Comparison of ENCODE assay signal across 12 mouse cellular contexts in the genomic region with DNA sequence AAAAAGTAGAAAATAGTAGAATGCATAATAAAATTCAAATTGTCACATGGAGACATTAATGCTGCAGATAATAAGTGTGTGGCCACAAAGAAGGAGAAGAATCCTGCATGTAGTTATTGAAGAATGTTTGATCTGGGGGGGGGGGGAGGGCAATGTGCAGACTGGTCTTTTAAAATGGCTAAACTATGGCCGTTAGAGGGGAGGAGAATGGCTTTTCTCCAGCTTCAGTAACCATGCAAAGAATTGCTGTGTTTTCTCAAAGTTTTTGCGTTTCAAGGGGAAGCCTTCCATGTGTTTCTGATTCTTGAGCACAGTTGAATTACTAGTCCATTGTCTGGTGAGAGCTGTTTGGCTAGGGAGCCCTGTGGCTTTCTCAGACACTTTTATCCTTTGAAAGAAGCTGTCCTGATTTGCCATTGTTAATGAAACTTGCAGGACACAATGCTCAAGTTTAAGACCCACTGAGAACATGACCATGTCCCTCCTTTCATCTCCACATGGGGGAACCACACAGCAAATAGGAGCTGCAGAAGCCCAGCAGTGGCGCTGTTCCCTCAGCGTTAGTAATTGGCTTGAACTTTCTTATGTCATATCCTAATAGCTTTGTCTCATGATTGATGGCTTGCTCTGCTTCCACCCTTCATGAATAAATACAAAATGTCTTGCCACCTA.
A peak's percentile ranks its signal among the peaks of the same experiment; 100 is the strongest.
DNase-seq lines count a peak whose midpoint lies in the region; ATAC-seq and TF ChIP-seq lines count a peak whose summit lies in the region.
"Had no signal": no experiment of that assay in that cellular context is flagged by ENCODE, and none has a peak within 500 bp of the region (broad histone marks: within the 10 kb centered on the region; RNA-seq: fewer than 3 reads in every experiment).

No protein-coding gene starts in this region.

- H3K9ac ChIP-seq in ES-Bruce4 (ENCODE audit: low read depth, poor library complexity, severe bottlenecking): no peak overlapping the region
- no peak overlapping the region for H3K9ac ChIP-seq in embryonic facial prominence, embryonic 14.5 days (ENCODE audit: low read depth, low read length)
- H3K9ac ChIP-seq: liver, embryonic 13.5 days; neural tube, embryonic 13.5 days had no signal

- TF ChIP-seq POLR2A in ES-Bruce4 (IDR thresholded peaks at IDR 0.05; ENCODE audit: insufficient read depth, low read length): no peak

- no peak overlapping the region for H3K27ac ChIP-seq in ES-Bruce4 (ENCODE audit: insufficient read depth, low read length)
- H3K27ac ChIP-seq in embryonic facial prominence, embryonic 14.5 days (replicated peaks; ENCODE audit: low read depth, low read length): no peak overlapping the region
- no peak overlapping the region for H3K27ac ChIP-seq in limb, embryonic 10.5 days
- H3K27ac ChIP-seq: liver, embryonic 13.5 days; neural tube, embryonic 13.5 days had no signal

- no peak overlapping the region for H3K4me2 ChIP-seq in embryonic facial prominence, embryonic 14.5 days (ENCODE audit: low read depth, low read length)
- H3K4me2 ChIP-seq: liver, embryonic 13.5 days; neural tube, embryonic 13.5 days had no signal

- TF ChIP-seq CTCF in ES-Bruce4 (IDR thresholded peaks at IDR 0.05; ENCODE audit: low read depth, low read length): peak; percentile 16

- intact Hi-C loops in gastrocnemius, postnatal 36 days (cut with DNase I): no loop called here

- H3K9me3 ChIP-seq in ES-Bruce4 (replicated peaks; ENCODE audit: control insufficient read depth, insufficient read depth, low read length, poor library complexity, severe bottlenecking): no peaks in the 10 kb centered on the region
- H3K9me3 ChIP-seq in embryonic facial prominence, embryonic 14.5 days (ENCODE audit: control insufficient read depth, low read length): no peaks in the 10 kb centered on the region
- no peaks in the 10 kb centered on the region for H3K9me3 ChIP-seq in limb, embryonic 10.5 days (replicated peaks)
- H3K9me3 ChIP-seq: liver, embryonic 13.5 days; neural tube, embryonic 13.5 days had no signal

- 17% methylated on average over 4 of the region's 4 CpGs for WGBS in embryonic facial prominence, embryonic 14.5 days
- 16% methylated on average over 4 of the region's 4 CpGs for WGBS in limb, embryonic 10.5 days

- no peak for TF ChIP-seq EP300 in ES-Bruce4 (IDR thresholded peaks at IDR 0.05; ENCODE audit: insufficient read depth, low read depth, low read length)

- H3K27me3 ChIP-seq in ES-Bruce4 (ENCODE audit: control insufficient read depth, insufficient read depth, low read length, poor library complexity, severe bottlenecking): no peaks in the 10 kb centered on the region
- no peaks in the 10 kb centered on the region for H3K27me3 ChIP-seq in embryonic facial prominence, embryonic 14.5 days (replicated peaks; ENCODE audit: control insufficient read depth, insufficient read depth, low read length)
- H3K27me3 ChIP-seq in limb, embryonic 10.5 days (ENCODE audit: low read depth, poor library complexity, severe bottlenecking): no peaks in the 10 kb centered on the region
- H3K27me3 ChIP-seq: liver, embryonic 13.5 days; neural tube, embryonic 13.5 days had no signal

- H3K4me1 ChIP-seq in ES-Bruce4 (ENCODE audit: control insufficient read depth, insufficient read depth, low read length): no peaks in the 10 kb centered on the region
- no peaks in the 10 kb centered on the region for H3K4me1 ChIP-seq in embryonic facial prominence, embryonic 14.5 days (ENCODE audit: control insufficient read depth, insufficient read depth, low read length)
- peaks cover 8% of the 10 kb centered on the region for H3K4me1 ChIP-seq in limb, embryonic 10.5 days
- H3K4me1 ChIP-seq: liver, embryonic 13.5 days; neural tube, embryonic 13.5 days had no signal

- peak; percentile 14 to 15 for DNase-seq in cerebellum, postnatal 10 days
- DNase-seq in cerebellum, adult 8-10 months: no peak
- DNase-seq in embryonic facial prominence, embryonic 14.5 days (ENCODE audit: low spot score): peak; percentile 30
- DNase-seq in limb, embryonic 10.5 days (ENCODE audit: low spot score): peak; percentile 40
- DNase-seq in gastrocnemius, postnatal 36 days: no peak
- no peak for DNase-seq in right cerebral cortex, postnatal 14 days
- no peak for DNase-seq in layer of hippocampus, postnatal 36 days
- DNase-seq: cerebellum, postnatal 25 days; kidney, adult 9 months; liver, embryonic 13.5 days had no signal

- H3K36me3 ChIP-seq in ES-Bruce4 (ENCODE audit: control insufficient read depth, insufficient read depth, low read length, poor library complexity, severe bottlenecking): no peaks in the 10 kb centered on the region
- H3K36me3 ChIP-seq in embryonic facial prominence, embryonic 14.5 days (ENCODE audit: control insufficient read depth, insufficient read depth, low read length): no peaks in the 10 kb centered on the region
- no peaks in the 10 kb centered on the region for H3K36me3 ChIP-seq in limb, embryonic 10.5 days
- H3K36me3 ChIP-seq: liver, embryonic 13.5 days; neural tube, embryonic 13.5 days had no signal

- H3K4me3 ChIP-seq in ES-Bruce4 (ENCODE audit: low read depth, low read length): no peak overlapping the region
- H3K4me3 ChIP-seq in embryonic facial prominence, embryonic 14.5 days (ENCODE audit: low read depth, low read length): no peak overlapping the region
- H3K4me3 ChIP-seq in limb, embryonic 10.5 days: no peak overlapping the region
- H3K4me3 ChIP-seq: liver, embryonic 13.5 days; neural tube, embryonic 13.5 days had no signal

- no peak for ATAC-seq in embryonic facial prominence, embryonic 14.5 days (ENCODE audit: low read depth)

Comparison
In these comparisons a context has a peak if more than half of its experiments do, and no peak if none do; other contexts are left out.
1. DNase-seq: peak in cerebellum, postnatal 10 days (2 of 2), embryonic facial prominence, embryonic 14.5 days (single experiment) and limb, embryonic 10.5 days (single experiment); none in cerebellum, adult 8-10 months (single experiment), gastrocnemius, postnatal 36 days (0 of 2), right cerebral cortex, postnatal 14 days (single experiment) and layer of hippocampus, postnatal 36 days (0 of 2).